Mouse (Mus musculus) G1E (cell line): ENCODE results near the gene Cdiptos.

Experiments used
- CTCF ChIP-seq: IDR thresholded peaks from 2 replicates; pipeline ENCODE4 v1.5.1; 2012; ENCODE audit warnings: low read depth, low read length, inconsistent platforms, mixed read lengths
- GATA1 ChIP-seq: IDR thresholded peaks from 2 replicates; pipeline ENCODE4 v1.6.1; 2012; ENCODE audit warnings: borderline replicate concordance, low read length, inconsistent platforms, mixed read lengths
- GATA2 ChIP-seq: IDR thresholded peaks from 2 replicates; pipeline ENCODE4 v1.6.1; 2012; ENCODE audit warnings: low read depth, low read length, inconsistent platforms, borderline replicate concordance
- POLR2AphosphoS5 ChIP-seq: IDR thresholded peaks from 2 replicates; pipeline ENCODE4 v1.6.1; 2012; ENCODE audit warnings: low read depth, low read length, inconsistent platforms; ENCODE audit not compliant: insufficient replicate concordance
- TAL1 ChIP-seq: conservative IDR thresholded peaks from 2 replicates; pipeline ENCODE4 v1.6.1; 2012; ENCODE audit warnings: low read depth, low read length, inconsistent platforms, mixed read lengths

DNA sequence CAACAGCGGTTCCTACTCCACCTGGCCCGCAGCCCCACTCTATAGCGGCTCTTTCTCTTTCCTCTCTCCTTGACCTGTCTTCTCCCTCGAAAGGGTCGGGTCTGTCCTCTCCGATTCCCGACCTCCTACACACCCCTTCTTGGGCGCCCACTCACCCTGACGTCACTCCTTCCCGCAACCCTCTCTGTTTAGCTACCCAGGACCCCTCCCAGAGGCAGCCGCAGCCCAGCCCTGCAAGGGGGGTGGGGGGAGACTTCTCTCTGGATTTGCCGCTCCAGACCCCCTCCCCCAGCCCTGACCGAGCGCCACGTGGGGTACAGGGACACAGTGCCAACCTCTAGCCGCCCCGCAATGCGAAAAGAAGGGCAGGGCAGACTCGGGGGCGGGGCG is 26.5 kb downstream of the Cdiptos start, which contains the start of gene Asphd1:
- TF ChIP-seq CTCF (no peak), TAL1 (no peak), GATA1 (no peak), GATA2 (no peak), POLR2AphosphoS5 (no peak)
